Mouse (Mus musculus) liver, embryonic 16.5 days (tissue): Measurements from ENCODE around the gene Acyp2. TPM values are rescaled to one million over a fixed set of nuclear protein-coding genes. Genes with fewer than 3 reads are reported as not detected.

ENCODE experiments used
- ATAC-seq: fragments of 200-750 bp; cut with Nextera tagmentation; 2 replicates; pipeline ENCODE4 v1.8.0; 2017; ENCODE audit warnings: low read depth, mild to moderate bottlenecking, moderate number of reproducible peaks, moderate library complexity
- H3K27ac ChIP-seq: fragments of 300-500 bp; sonication (generic); 2 replicates; pipeline ENCODE4 v1.5.1; 2014; ENCODE audit warnings: mild to moderate bottlenecking, low read length
- H3K27me3 ChIP-seq: fragments of 300-500 bp; sonication (generic); 2 replicates; pipeline ENCODE4 v1.6.1; 2014; ENCODE audit warnings: low read depth, low read length, mixed read lengths; ENCODE audit not compliant: control insufficient read depth, insufficient read depth
- H3K36me3 ChIP-seq: fragments of 300-500 bp; sonication (generic); 2 replicates; pipeline ENCODE4 v1.6.1; 2014; ENCODE audit warnings: mild to moderate bottlenecking; ENCODE audit not compliant: control insufficient read depth, insufficient read depth
- H3K4me1 ChIP-seq: fragments of 300-500 bp; sonication (generic); 2 replicates; pipeline ENCODE4 v1.6.1; 2014; ENCODE audit warnings: low read depth, low read length, mixed read lengths; ENCODE audit not compliant: control insufficient read depth
- H3K4me2 ChIP-seq: fragments of 300-500 bp; sonication (generic); 2 replicates; pipeline ENCODE4 v1.6.1; 2014; ENCODE audit warnings: low read depth, low read length, mixed read lengths
- H3K4me3 ChIP-seq: fragments of 300-500 bp; sonication (generic); 2 replicates; pipeline ENCODE4 v1.5.1; 2014; ENCODE audit warnings: low read depth, mild to moderate bottlenecking, low read length
- H3K9ac ChIP-seq: fragments of 300-500 bp; sonication (generic); 2 replicates; pipeline ENCODE4 v1.6.1; 2014; ENCODE audit warnings: low read depth, low read length
- H3K9me3 ChIP-seq: fragments of 300-500 bp; sonication (generic); replicated peaks from 2 replicates; pipeline ENCODE4 v1.6.1; 2016; ENCODE audit warnings: low read length; ENCODE audit not compliant: control insufficient read depth
- WGBS: fragments of 180-500 bp; shearing (Covaris S2); extraction: QIAGEN DNeasy Blood & Tissue Kit; methylation state at CpG from one replicate; pipeline ENCODE4 v1.1.7; 2014; ENCODE audit not compliant: insufficient replicate concordance; 5-methylcytosine and 5-hydroxymethylcytosine counted together
- polyA plus RNA-seq: library from polyadenylated mRNA; unstranded; fragments of >200 nt; fragmentation: Nextera tagmentation; extraction: Ambion mirVana; gene quantifications from 2 replicates; pipeline ENCODE4 v1.2.1, GENCODE M21; 2015

Gene Acyp2
- polyA plus RNA-seq, 1 experiment from 2014 or later, result 2.0 TPM

- Histone ChIP-seq H3K9ac (no peak overlapping the region), H3K9me3 (no peaks in the 10 kb centered on the region), H3K27me3 (no peaks in the 10 kb centered on the region), H3K27ac (no peak overlapping the region), H3K36me3 (no peaks in the 10 kb centered on the region), H3K4me1 (no peaks in the 10 kb centered on the region; the same call in 1 of the 2 replicates), H3K4me2 (no peak overlapping the region), H3K4me3 (no peak overlapping the region)
- ATAC-seq, result no peak
- 82% methylated on average over 1 of the region's 1 CpGs for WGBS
These were observed 40.1 kb downstream of the Acyp2 start for GRCm38 (mm10) chr11:30609247-30609646.

- H3K27ac ChIP-seq, result no peak overlapping the region
- WGBS, result 45% methylated on average over 3 of the region's 3 CpGs
- H3K27me3 ChIP-seq, result no peaks in the 10 kb centered on the region
- no peak overlapping the region for H3K4me3 ChIP-seq
- no peak for ATAC-seq
- no peak overlapping the region for H3K9ac ChIP-seq
- no peaks in the 10 kb centered on the region for H3K36me3 ChIP-seq
- no peaks in the 10 kb centered on the region for H3K4me1 ChIP-seq
- H3K4me2 ChIP-seq, result no peak overlapping the region
- no peaks in the 10 kb centered on the region for H3K9me3 ChIP-seq
These were observed 41.5 kb downstream of the Acyp2 start for GRCm38 (mm10) chr11:30607587-30608518.

- ATAC-seq, result no peak
- no peaks in the 10 kb centered on the region for H3K27me3 ChIP-seq
- no peaks in the 10 kb centered on the region for H3K4me1 ChIP-seq
- no peak overlapping the region for H3K27ac ChIP-seq
- WGBS, result 58% methylated on average over 3 of the region's 3 CpGs
- H3K36me3 ChIP-seq, result no peaks in the 10 kb centered on the region
- H3K9me3 ChIP-seq, result no peaks in the 10 kb centered on the region
- H3K4me2 ChIP-seq, result no peak overlapping the region
- no peak overlapping the region for H3K4me3 ChIP-seq
- H3K9ac ChIP-seq, result no peak overlapping the region
These were observed 52.1 kb downstream of the Acyp2 start for GRCm38 (mm10) chr11:30597259-30597658.

DNA sequence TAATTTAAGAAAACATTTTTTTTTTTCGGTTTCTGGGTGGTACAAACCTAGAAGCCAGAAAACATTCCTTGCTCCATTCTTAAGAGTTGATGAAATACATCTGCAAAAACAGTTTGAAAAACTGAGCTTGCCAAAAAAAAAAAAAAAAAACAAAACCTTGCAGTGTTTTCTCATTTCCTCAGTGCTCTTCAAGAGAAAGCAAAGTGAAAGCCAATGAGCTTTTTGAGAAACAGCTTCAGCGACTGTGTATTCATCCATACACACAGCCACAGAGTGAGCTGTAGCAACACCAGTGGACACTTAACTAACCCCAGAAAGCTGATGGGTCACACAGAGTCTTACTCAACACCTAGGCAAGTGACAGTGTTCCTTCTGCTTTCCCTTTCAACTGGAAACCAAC is 69.4 kb downstream of the Acyp2 start:
- ATAC-seq, result no peak
- Histone ChIP-seq H3K27me3 (no peaks in the 10 kb centered on the region), H3K4me3 (no peak overlapping the region), H3K9ac (no peak overlapping the region), H3K4me2 (no peak overlapping the region), H3K4me1 (no peaks in the 10 kb centered on the region), H3K9me3 (no peaks in the 10 kb centered on the region), H3K36me3 (no peaks in the 10 kb centered on the region), H3K27ac (no peak overlapping the region)
- WGBS, result 62% methylated on average over 2 of the region's 2 CpGs

GRCm38 (mm10) chr11:30578931-30579330 is 70.5 kb downstream of the Acyp2 start:
- no peaks in the 10 kb centered on the region for H3K36me3 ChIP-seq
- H3K4me1 ChIP-seq, result no peaks in the 10 kb centered on the region
- no peaks in the 10 kb centered on the region for H3K9me3 ChIP-seq
- H3K4me2 ChIP-seq, result no peak overlapping the region
- no peaks in the 10 kb centered on the region for H3K27me3 ChIP-seq
- H3K9ac ChIP-seq, result no peak overlapping the region
- no peak for ATAC-seq
- H3K4me3 ChIP-seq, result no peak overlapping the region
- 66% methylated on average over 2 of the region's 2 CpGs for WGBS
- H3K27ac ChIP-seq, result no peak overlapping the region

GRCm38 (mm10) chr11:30572790-30573395 is 76.5 kb downstream of the Acyp2 start:
- Histone ChIP-seq H3K4me2 (no peak overlapping the region), H3K27me3 (no peaks in the 10 kb centered on the region), H3K36me3 (no peaks in the 10 kb centered on the region), H3K4me1 (no peaks in the 10 kb centered on the region), H3K9me3 (no peaks in the 10 kb centered on the region), H3K9ac (no peak overlapping the region), H3K4me3 (no peak overlapping the region), H3K27ac (no peak overlapping the region)
- WGBS, result 65% methylated on average over 15 of the region's 15 CpGs
- no peak for ATAC-seq

DNA sequence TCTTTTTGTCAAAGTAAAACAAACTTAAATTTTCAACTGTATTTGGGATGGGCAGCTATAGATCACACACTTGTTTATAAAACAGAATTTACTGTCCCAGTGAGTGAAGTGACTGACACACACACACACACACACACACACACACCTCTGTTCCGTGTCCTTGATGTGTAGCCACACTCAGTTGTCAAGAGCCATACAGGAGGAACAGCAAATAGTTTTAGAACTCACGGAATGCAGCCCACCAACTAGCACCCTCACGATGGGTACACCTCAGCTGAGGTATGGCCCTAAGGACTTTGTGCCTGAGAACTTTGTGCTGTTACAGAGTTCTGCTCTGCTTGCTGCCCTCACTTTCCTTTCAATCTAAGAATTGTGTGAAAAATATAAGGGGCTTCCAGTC is 78.8 kb downstream of the Acyp2 start:
- ATAC-seq, result no peak
- no peaks in the 10 kb centered on the region for H3K27me3 ChIP-seq
- H3K4me2 ChIP-seq, result no peak overlapping the region
- no peaks in the 10 kb centered on the region for H3K4me1 ChIP-seq
- 73% methylated on average over 3 of the region's 3 CpGs for WGBS
- H3K36me3 ChIP-seq, result no peaks in the 10 kb centered on the region
- H3K9ac ChIP-seq, result no peak overlapping the region
- H3K4me3 ChIP-seq, result no peak overlapping the region
- no peaks in the 10 kb centered on the region for H3K9me3 ChIP-seq
- no peak overlapping the region for H3K27ac ChIP-seq

- no peak for ATAC-seq
- no peaks in the 10 kb centered on the region for H3K9me3 ChIP-seq
- WGBS, result 66% methylated on average over 1 of the region's 1 CpGs
These were observed 89.2 kb downstream of the Acyp2 start for GRCm38 (mm10) chr11:30560215-30560614.

DNA sequence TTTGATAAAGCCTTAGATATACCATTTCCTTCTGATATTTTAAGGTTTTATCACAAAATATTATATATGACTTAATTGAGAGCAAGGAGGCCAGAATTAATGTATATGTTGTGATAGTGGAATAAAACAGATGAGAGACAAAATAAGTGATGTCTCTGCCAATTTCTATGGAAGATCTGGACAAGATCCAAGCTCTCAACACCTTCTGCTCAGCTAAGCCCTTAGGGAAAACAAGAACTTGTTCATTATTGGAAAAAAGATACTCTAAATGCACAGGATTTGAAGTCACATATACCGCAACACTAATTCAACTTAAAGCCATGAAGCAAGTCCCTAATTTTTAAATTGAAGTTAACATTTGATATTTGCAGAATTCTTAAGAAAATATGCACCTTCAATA is 96.0 kb downstream of the Acyp2 start:
- ATAC-seq, result no peak
- no peaks in the 10 kb centered on the region for H3K4me1 ChIP-seq
- H3K9ac ChIP-seq, result no peak overlapping the region
- H3K9me3 ChIP-seq, result no peaks in the 10 kb centered on the region
- H3K4me3 ChIP-seq, result no peak overlapping the region
- no peaks in the 10 kb centered on the region for H3K27me3 ChIP-seq
- H3K36me3 ChIP-seq, result no peaks in the 10 kb centered on the region
- no peak overlapping the region for H3K4me2 ChIP-seq
- no peak overlapping the region for H3K27ac ChIP-seq
- WGBS, result 73% methylated on average over 1 of the region's 1 CpGs

More at GRCm38 (mm10) chr11:30560215-30560614, 89.2 kb downstream of the Acyp2 start:
- H3K4me2 ChIP-seq, result no peak overlapping the region
- no peaks in the 10 kb centered on the region for H3K4me1 ChIP-seq
- no peak overlapping the region for H3K27ac ChIP-seq
- H3K9ac ChIP-seq, result no peak overlapping the region
- H3K27me3 ChIP-seq, result no peaks in the 10 kb centered on the region
- no peak overlapping the region for H3K4me3 ChIP-seq
- H3K36me3 ChIP-seq, result no peaks in the 10 kb centered on the region
